Mouse (Mus musculus) gastrocnemius, adult 2 months (tissue): ENCODE measurements around the gene Wnk4. TPM values are rescaled to one million over a fixed set of nuclear protein-coding genes. Genes with fewer than 3 reads are reported as not detected.
A peak's percentile ranks its signal among the peaks of the same experiment; 100 is the strongest.

Source experiments
- DNase-seq: peaks from one replicate; pipeline ENCODE4 v3.0.0; 2022
- H3K27ac ChIP-seq: fragments of 200-600 bp; 2 replicates; pipeline ENCODE4 v1.8.1; 2022; ENCODE audit warnings: mild to moderate bottlenecking
- H3K4me3 ChIP-seq: fragments of 200-600 bp; 2 replicates; pipeline ENCODE4 v1.8.1; 2022; ENCODE audit warnings: mild to moderate bottlenecking, moderate library complexity
- CTCF ChIP-seq: fragments of 200-600 bp; IDR thresholded peaks from 2 replicates; pipeline ENCODE4 v1.8.1; 2022; ENCODE audit warnings: antibody characterized with exemption, mild to moderate bottlenecking, moderate library complexity
- intact Hi-C: fragments of 180-260 bp; cut with DNase I; formaldehyde crosslinking; loops from one replicate; pipeline ENCODE4 v1.15.1; 2025
- total RNA-seq, 2 experiments: library from RNA; stranded (reverse); gene quantifications; 2 replicates each; pipeline ENCODE4 v1.2.3; 2021

Wnk4 gene
- total RNA-seq, 2 experiments from 2014 or later: 0.08 to 0.22 TPM

DNA sequence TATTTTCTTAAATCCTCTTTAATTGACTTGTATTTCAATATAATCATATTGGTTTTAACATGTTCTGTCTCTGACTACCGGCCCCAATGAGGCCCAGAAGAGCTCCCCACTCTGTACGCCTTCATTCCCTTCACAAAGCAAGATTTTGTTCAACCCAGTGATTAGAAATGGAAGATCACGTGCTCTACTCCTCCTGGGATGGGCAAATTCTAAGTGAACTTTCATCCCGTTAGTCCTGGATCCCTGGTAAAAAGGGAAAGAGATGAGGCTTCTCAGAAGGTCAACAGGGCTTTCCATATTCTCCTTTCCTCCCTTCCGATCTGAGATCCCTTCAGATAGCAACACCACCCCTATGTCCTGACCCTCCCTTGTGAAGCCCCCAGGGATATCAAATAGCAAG, 29.8 kb upstream of the Wnk4 start:
- no peak for DNase-seq
- Histone ChIP-seq H3K27ac (peak overlapping the region; percentile 90), H3K4me3 (peak overlapping the region; percentile 67)
- no peak for TF ChIP-seq CTCF
- intact Hi-C loops: no loop called here

DNA sequence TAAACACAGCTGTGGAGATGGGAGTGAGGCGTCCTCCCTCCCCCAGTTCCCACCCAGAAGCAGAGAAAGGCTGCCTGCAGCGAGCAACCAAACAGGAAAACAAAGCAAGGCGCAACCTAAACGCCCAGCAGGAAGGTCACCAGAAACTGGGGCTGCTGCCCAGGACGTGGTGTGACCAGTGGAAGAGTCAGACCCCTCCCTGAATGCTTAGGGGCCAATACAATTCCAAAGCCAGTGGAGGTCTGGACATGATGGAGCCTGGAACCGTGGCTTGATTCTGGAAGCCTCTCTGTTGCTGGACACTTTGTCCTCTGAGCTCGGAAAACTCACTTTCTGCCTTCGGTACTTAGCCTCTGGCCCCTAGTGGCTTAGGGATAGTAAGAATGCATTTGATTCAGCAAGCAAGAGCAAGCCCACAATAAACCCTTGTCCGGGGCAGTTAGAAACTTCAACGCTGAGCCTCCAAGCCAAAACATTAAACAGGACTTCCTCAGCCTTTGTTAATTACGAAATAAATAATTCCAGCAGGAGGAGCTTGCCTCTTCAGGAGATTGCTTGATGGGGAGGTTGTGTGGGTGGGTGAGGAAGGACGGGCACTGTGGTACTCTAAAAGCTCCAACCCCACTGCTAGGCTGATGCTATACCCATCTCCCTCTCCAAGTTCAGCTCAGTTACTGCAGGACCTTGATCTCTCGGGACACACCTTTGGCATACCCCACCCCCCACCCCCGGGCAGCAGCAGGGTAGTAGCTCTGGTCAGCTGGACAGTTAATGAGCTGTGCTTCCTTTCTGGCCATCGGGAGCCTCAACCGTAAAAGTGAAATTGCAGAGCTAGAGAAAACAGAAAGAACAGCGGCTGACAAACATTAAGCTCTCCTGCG, 29.1 kb upstream of the Wnk4 start:
- peak; percentile 86 for DNase-seq
- Histone ChIP-seq H3K27ac (peak overlapping the region; percentile 90), H3K4me3 (peak overlapping the region; percentile 67)
- intact Hi-C loops: loop anchor here (1.0 kb wide), 1 partner anchor 15 kb away; the partner anchor contains the start of gene Ramp2
- no peak for TF ChIP-seq CTCF

- Histone ChIP-seq H3K4me3 (peak overlapping the region; percentile 67), H3K27ac (peak overlapping the region; percentile 90)
- intact Hi-C loops: no loop called here
- TF ChIP-seq CTCF: no peak
- DNase-seq: peak; percentile 36
Measured at GRCm38 (mm10) chr11:101232010-101232839, 28.1 kb upstream of the Wnk4 start.

DNA sequence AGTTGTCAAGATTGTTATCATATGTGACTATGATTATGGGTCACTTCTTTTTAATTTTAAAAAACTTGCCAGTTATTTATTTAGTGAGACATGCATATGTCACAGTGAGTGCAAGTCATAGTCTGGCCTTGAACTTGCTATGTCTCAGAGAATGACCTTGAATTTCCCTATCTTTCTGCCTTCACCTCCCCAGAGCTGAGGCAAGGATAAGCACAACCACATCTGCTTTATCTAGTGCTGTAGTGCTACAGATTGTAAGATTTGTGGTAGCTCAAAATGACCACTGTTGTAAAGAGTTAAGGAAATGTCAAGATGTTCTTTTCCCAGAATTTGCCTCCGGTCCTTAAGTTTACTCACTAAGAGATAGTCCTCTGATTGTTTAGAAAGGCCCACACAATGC, 27.1 kb upstream of the Wnk4 start:
- Histone ChIP-seq H3K27ac (no peak overlapping the region), H3K4me3 (no peak overlapping the region)
- intact Hi-C loops: no loop called here
- no peak for DNase-seq
- no peak for TF ChIP-seq CTCF

DNA sequence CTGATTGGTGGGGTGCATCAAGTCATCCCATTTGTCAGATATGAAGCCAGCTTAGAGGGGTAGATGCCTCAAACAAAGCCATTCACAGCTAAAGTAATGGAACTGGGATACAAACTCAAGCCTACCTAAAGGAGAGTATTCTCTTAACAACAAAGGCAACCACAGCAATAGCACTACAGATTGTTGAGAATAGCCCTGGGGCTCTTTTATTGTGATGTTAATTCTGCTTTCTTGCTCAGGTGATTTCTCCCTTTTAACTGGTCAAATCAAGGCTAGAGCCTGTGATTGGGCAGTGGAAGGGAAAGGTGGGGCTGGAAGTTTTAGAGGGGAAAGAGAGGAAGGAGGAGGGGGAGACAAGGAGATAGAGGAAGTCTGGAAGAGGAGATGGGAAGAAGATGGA, 26.2 kb upstream of the Wnk4 start:
- no peak for DNase-seq
- no peak for TF ChIP-seq CTCF
- Histone ChIP-seq H3K4me3 (no peak overlapping the region), H3K27ac (no peak overlapping the region)
- intact Hi-C loops: no loop called here

- no peak; the same call in 1 of the 2 replicates for TF ChIP-seq CTCF
- DNase-seq: no peak
- no peak overlapping the region for H3K4me3 ChIP-seq
- intact Hi-C loops: no loop called here
- no peak overlapping the region for H3K27ac ChIP-seq
Measured at GRCm38 (mm10) chr11:101235429-101235828, 24.9 kb upstream of the Wnk4 start.

GRCm38 (mm10) chr11:101236782-101237181, 23.6 kb upstream of the Wnk4 start:
- no peak for TF ChIP-seq CTCF
- H3K27ac ChIP-seq: peak overlapping the region; percentile 17; the same call in 1 of the 2 replicates
- peak; percentile 50 for DNase-seq

GRCm38 (mm10) chr11:101238071-101238647, 22.2 kb upstream of the Wnk4 start:
- intact Hi-C loops: no loop called here
- Histone ChIP-seq H3K4me3 (no peak overlapping the region), H3K27ac (peak overlapping the region; percentile 41)
- peak; percentile 49 for DNase-seq
- TF ChIP-seq CTCF: no peak

More at GRCm38 (mm10) chr11:101236782-101237181, 23.6 kb upstream of the Wnk4 start:
- no peak overlapping the region for H3K4me3 ChIP-seq
- intact Hi-C loops: no loop called here

GRCm38 (mm10) chr11:101245071-101245470, 15.3 kb upstream of the Wnk4 start:
- no peak for TF ChIP-seq CTCF
- DNase-seq: peak; percentile 76
- H3K4me3 ChIP-seq: peak overlapping the region; percentile 90
- intact Hi-C loops: no loop called here
- H3K27ac ChIP-seq: peak overlapping the region; percentile 92

DNA sequence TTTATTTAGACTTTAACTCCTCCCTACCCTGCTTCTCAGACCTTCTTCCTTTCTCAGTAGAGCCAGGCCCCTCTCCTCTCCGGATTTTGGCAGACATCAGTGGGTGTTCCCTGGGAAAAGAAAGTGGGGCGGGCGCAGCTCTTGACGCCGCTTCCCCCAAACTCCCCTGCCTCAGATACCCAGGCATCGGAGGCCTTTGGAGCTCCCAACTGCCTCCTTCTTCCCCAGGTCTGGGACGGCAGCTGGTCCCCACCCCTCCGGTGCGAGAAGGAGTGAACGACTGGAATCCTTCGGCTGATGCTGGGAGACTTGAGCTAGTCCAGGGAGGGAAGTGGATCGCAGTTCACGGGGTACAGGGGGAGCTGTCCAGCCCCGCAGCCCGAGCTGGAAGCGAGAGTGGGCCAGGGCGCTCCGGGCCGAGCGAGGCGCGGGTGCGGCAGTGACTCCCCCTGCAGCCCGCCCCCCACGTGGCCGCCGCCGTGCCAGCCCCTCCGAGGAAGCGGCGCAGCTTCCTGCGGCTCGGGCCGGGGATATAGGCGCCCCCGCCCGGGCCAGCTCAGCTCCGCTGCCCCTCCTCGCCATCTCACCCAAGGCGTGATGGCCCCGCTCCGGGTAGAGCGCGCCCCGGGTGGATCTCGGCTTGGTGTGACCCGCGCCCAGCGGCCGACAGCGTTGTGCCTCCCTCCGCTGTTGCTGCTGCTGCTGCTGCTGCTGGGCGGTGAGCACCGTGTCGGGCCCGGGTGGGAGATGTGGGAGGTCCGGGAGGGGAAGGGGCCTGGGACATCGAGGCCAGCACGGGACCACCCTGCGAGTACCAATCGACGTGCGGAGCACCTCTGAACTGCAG, 14.3 kb upstream of the Wnk4 start, which contains the start of gene Ramp2:
Ramp2 (plus strand) TSS at position 174 of the 847 bp plus-strand sequence.
- H3K4me3 ChIP-seq: peak within 1 kb of the TSS; percentile 90
- 0 out of 2 replicates have a peak, but pooled peaks have one; percentile 0 for TF ChIP-seq CTCF
- peak within 1 kb of the TSS; percentile 92 for H3K27ac ChIP-seq
- DNase-seq: peak; percentile 80
- intact Hi-C loops: loop anchor here (1.0 kb wide), 1 partner anchor 15 kb away; no protein-coding TSS in a partner anchor

- intact Hi-C loops: loop anchor here (1.0 kb wide), 1 partner anchor 15 kb away; no protein-coding TSS in a partner anchor
- Histone ChIP-seq H3K4me3 (peak overlapping the region; percentile 90), H3K27ac (peak overlapping the region; percentile 92)
- DNase-seq: no peak
- TF ChIP-seq CTCF: no peak
Measured at GRCm38 (mm10) chr11:101246702-101247012, 13.7 kb upstream of the Wnk4 start.
